Mouse (Mus musculus) yolk sac, embryonic 10.5 days (tissue): ENCODE results near the gene Hsd17b6.
"Not testable (repeated sequence)": the region's sequence is repeated elsewhere in the genome, so short reads cannot be mapped to it uniquely, and the experiment has no call there.

Source experiments
- DNase-seq: peaks from one replicate; pipeline ENCODE4 v3.0.0-alpha.2; 2017; ENCODE audit warnings: low spot score

The Hsd17b6 gene

GRCm38 (mm10) chr10:128007446-128007845, at the start of gene Hsd17b6:
TSS of gene Hsd17b6 (minus strand) at chr10:128007611.
- DNase-seq = no peak

GRCm38 (mm10) chr10:128053001-128053400, 45.6 kb upstream of the Hsd17b6 start:
- DNase-seq = no peak

- DNase-seq = not testable (repeated sequence)
Observed at GRCm38 (mm10) chr10:128052136-128052535, 44.7 kb upstream of the Hsd17b6 start.

DNA sequence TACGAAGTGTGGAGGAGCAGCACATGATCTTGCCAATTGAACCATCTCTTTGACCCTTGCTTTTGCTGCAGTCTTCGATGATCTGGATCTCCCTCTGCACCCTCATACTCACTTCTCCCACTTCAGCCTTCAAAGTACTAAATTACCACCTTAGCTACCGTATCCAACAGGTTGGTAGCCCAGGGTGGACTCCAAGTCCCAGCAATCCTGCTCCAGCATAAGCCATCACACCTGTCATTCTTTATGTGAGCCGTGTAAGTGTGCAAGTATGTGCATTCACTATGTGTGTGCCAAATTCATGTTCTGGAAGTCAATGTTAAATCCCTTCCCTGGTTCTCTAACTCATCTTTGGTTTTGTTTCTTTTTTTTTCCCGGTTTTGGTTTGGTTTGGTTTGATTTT, 44.2 kb upstream of the Hsd17b6 start:
- DNase-seq = no peak

DNA sequence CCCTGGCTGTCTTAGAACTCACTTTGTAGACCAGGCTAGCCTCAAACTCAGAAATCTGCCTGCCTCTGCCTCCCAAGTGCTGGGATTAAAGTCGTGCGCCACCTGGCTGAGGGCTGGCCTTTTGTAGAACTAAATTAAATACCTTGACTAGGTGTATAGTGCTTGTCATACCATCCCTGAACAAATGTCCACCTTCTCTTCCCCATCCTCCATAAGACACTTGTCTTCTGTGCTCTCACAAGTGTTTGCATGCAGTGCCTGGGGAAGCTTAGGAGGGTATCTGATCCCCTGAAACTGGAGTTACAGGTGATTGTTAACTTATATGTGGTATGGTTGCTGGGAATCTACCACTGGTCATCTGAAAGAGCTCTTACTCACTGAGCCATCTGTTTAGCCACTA, 42.9 kb upstream of the Hsd17b6 start:
- DNase-seq = no peak

- no peak for DNase-seq
Observed at GRCm38 (mm10) chr10:128049741-128050140, 42.3 kb upstream of the Hsd17b6 start.

GRCm38 (mm10) chr10:128048157-128048556, 40.7 kb upstream of the Hsd17b6 start:
- DNase-seq = no peak

- DNase-seq = no peak
Observed at GRCm38 (mm10) chr10:128043041-128043835, 35.8 kb upstream of the Hsd17b6 start.

- no peak for DNase-seq
Observed at GRCm38 (mm10) chr10:128042466-128042865, 35.1 kb upstream of the Hsd17b6 start.

- no peak for DNase-seq
Observed at GRCm38 (mm10) chr10:128041636-128042035, 34.2 kb upstream of the Hsd17b6 start.

GRCm38 (mm10) chr10:128040293-128040692, 32.9 kb upstream of the Hsd17b6 start:
- no peak for DNase-seq

GRCm38 (mm10) chr10:128039858-128040257, 32.4 kb upstream of the Hsd17b6 start:
- DNase-seq = no peak

DNA sequence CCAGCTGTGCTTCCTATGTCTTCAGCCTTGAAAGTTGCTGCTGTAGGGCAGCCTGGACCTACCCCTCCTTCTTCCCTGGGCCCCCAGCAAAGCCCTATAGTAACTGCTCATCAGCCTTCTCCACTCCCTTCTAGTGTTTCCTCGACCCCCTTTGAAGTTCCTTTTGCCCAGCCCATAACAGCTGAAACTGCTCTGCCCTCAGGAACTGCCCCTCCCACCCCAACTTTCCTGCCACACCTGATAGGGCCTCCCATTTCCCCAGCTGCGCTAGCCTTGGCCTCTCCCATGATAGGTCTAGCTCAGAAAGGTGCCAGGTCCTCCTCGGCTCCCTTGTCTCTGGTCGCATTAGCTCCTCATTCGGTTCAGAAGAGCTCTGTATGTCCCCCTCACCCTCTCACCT, 31.8 kb upstream of the Hsd17b6 start:
- no peak for DNase-seq

- DNase-seq = no peak
Observed at GRCm38 (mm10) chr10:128037921-128038320, 30.5 kb upstream of the Hsd17b6 start.

GRCm38 (mm10) chr10:128036746-128037425, 29.5 kb upstream of the Hsd17b6 start:
- DNase-seq = peak; percentile 47

GRCm38 (mm10) chr10:128030860-128031259, 23.4 kb upstream of the Hsd17b6 start:
- no peak for DNase-seq

GRCm38 (mm10) chr10:128029931-128030330, 22.5 kb upstream of the Hsd17b6 start:
- DNase-seq = no peak

DNA sequence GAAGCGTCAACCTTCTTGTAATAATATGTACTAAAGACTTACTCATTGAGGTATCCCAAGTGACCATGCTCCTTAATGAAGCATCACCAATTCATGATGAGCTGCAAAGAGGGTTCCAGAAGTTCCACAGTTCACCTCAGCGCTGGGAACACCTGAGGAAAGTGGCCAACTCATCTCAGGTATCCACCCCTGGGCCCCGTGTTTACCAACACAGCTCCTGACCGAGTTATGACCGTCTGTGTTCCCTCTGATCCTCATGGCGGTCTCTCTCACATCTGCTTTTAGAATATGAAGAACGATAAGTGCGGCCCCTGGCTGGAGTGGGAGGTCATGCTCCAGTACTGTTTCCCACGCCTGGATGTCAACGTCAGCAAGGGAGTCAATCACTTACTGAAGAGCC, 16.1 kb upstream of the Hsd17b6 start:
- DNase-seq = no peak

DNA sequence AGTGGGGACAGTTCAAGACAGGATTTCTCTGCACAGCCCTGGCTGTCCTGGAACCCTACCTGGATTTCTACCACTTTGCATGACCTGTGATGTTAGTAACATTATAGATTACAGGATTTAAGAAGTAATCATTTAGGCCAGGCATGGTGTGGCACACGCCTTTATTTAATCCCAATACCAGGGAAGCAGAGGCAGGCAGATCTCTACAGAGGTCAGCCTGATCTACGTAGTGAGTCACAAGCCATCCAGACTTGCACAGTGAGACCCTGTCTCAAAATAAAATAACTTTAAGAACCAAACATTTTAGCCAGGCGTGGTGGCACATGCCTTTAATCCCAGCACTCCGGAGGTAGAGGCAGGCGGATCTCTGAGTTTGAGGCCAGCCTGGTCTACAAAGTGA, 14.8 kb upstream of the Hsd17b6 start:
- no peak for DNase-seq

DNA sequence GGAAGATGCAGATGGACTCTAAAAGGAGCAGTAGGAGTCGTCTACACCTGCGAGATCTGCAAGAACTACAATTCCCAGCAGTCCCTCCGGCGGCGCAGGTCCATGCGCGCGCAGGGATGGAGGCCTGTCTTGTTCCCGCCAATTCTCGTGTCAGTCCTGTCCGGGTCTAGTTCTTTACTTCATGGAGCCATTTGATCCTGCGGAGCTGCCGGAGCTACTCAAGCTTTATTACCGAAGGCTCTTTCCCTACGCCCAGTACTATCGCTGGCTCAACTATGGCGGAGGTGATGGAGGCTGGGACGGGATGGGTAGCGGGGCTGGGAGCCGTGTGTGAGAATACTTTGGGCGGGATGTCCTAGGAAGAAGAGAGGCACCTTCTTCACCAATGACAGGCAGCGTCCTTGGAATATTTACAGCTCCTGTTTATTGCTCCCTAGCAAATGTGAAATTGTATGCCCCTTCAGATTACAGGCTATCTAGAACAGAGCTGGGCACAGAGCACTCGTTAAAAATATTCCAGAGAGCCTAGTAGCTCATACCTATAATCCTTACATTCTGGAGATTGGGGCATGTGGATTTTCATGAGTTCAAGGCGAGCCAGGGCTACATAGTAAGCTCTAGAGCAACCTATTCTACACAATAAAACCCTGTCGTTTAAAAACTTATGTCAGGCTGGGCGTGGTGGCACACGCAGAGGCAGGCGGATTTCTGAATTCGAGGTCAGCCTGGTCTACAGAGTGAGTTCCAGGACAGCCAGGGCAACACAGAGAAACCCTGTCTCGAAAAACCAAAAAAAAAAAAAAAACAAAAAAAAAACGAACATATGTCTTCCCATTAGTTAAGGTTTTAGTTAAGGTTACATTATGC, 7.9 kb upstream of the Hsd17b6 start, which contains the start of gene Prim1:
Gene Prim1, plus strand, starts transcription at position 101 of the 867 bp plus-strand sequence.
- DNase-seq = peak; percentile 92

DNA sequence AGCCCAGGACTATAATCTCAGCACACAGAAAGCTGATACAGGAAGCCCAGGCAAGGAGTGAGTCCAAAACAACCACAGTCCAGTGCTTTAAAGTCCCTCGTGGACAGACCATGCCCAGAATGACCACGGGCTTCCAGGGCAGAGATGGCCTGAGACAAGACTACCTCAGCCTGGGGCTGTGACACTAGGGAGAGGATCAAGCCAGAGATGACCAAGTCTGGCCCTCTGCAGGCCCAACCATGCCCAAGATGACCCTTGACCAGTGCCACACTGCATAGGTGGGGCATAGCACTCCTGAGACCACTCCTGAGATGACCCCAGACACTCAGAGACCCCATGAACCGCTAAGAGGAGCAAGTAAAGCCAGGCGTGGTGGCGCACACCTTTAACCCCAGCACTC, 2.3 kb upstream of the Hsd17b6 start:
- DNase-seq = no peak

DNA sequence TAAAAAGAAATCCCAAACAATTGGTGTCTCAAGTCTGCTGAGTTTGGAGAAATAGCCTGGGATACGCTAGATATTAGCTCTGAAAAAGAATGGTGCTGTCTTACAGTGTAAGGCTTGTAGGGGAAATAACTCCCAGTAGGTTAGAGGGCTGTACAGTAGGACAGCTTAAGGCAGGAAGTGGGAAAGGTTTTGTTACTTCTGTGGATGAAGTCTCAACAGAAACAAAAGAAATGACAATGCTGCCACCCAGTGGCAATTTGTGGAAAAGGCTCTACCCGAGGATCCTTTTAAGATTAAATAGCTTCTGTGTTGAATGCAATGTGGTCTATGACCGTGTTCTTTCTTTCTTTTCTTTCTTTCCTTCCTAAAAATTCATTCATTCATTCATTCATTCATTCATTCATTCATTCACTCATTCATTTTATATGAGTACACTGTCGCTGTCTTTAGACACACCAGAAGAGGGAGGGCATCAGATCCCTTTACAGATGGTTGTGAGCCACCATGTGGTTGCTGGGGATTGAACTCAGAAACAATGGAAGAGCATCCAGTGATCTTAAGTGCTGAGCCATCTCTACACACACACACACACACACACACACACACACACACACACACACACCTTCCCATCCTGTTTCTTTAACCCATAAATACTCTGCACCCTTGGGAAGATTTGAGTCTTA, 937 bp upstream of the Hsd17b6 start:
- peak; percentile 68 for DNase-seq
